Mouse (Mus musculus) liver, embryonic 16.5 days (tissue): ENCODE results near the gene Mysm1. TPM values are rescaled to one million over a fixed set of nuclear protein-coding genes. Genes with fewer than 3 reads are reported as not detected.

ENCODE experiments used
- ATAC-seq: fragments of 200-750 bp; cut with Nextera tagmentation; 2 replicates; pipeline ENCODE4 v1.8.0; 2017; ENCODE audit warnings: low read depth, mild to moderate bottlenecking, moderate number of reproducible peaks, moderate library complexity
- H3K27ac ChIP-seq: fragments of 300-500 bp; sonication (generic); 2 replicates; pipeline ENCODE4 v1.5.1; 2014; ENCODE audit warnings: mild to moderate bottlenecking, low read length
- H3K27me3 ChIP-seq: fragments of 300-500 bp; sonication (generic); 2 replicates; pipeline ENCODE4 v1.6.1; 2014; ENCODE audit warnings: low read depth, low read length, mixed read lengths; ENCODE audit not compliant: control insufficient read depth, insufficient read depth
- H3K36me3 ChIP-seq: fragments of 300-500 bp; sonication (generic); 2 replicates; pipeline ENCODE4 v1.6.1; 2014; ENCODE audit warnings: mild to moderate bottlenecking; ENCODE audit not compliant: control insufficient read depth, insufficient read depth
- H3K4me1 ChIP-seq: fragments of 300-500 bp; sonication (generic); 2 replicates; pipeline ENCODE4 v1.6.1; 2014; ENCODE audit warnings: low read depth, low read length, mixed read lengths; ENCODE audit not compliant: control insufficient read depth
- H3K4me2 ChIP-seq: fragments of 300-500 bp; sonication (generic); 2 replicates; pipeline ENCODE4 v1.6.1; 2014; ENCODE audit warnings: low read depth, low read length, mixed read lengths
- H3K4me3 ChIP-seq: fragments of 300-500 bp; sonication (generic); 2 replicates; pipeline ENCODE4 v1.5.1; 2014; ENCODE audit warnings: low read depth, mild to moderate bottlenecking, low read length
- H3K9ac ChIP-seq: fragments of 300-500 bp; sonication (generic); 2 replicates; pipeline ENCODE4 v1.6.1; 2014; ENCODE audit warnings: low read depth, low read length
- H3K9me3 ChIP-seq: fragments of 300-500 bp; sonication (generic); replicated peaks from 2 replicates; pipeline ENCODE4 v1.6.1; 2016; ENCODE audit warnings: low read length; ENCODE audit not compliant: control insufficient read depth
- WGBS: fragments of 180-500 bp; shearing (Covaris S2); extraction: QIAGEN DNeasy Blood & Tissue Kit; methylation state at CpG from one replicate; pipeline ENCODE4 v1.1.7; 2014; ENCODE audit not compliant: insufficient replicate concordance; 5-methylcytosine and 5-hydroxymethylcytosine counted together
- polyA plus RNA-seq: library from polyadenylated mRNA; unstranded; fragments of >200 nt; fragmentation: Nextera tagmentation; extraction: Ambion mirVana; gene quantifications from 2 replicates; pipeline ENCODE4 v1.2.1, GENCODE M21; 2015

Gene Mysm1
- polyA plus RNA-seq, 1 experiment from 2014 or later, result 8.3 TPM

- Histone ChIP-seq H3K36me3 (no peaks in the 10 kb centered on the region), H3K27me3 (no peaks in the 10 kb centered on the region), H3K27ac (no peak overlapping the region), H3K4me3 (no peak overlapping the region), H3K9me3 (no peaks in the 10 kb centered on the region), H3K9ac (no peak overlapping the region), H3K4me2 (no peak overlapping the region), H3K4me1 (no peaks in the 10 kb centered on the region)
- no peak for ATAC-seq
- WGBS, result 32% methylated on average over 13 of the region's 13 CpGs
Observed at GRCm38 (mm10) chr4:95008175-95009057, 29.5 kb upstream of the Mysm1 start.

DNA sequence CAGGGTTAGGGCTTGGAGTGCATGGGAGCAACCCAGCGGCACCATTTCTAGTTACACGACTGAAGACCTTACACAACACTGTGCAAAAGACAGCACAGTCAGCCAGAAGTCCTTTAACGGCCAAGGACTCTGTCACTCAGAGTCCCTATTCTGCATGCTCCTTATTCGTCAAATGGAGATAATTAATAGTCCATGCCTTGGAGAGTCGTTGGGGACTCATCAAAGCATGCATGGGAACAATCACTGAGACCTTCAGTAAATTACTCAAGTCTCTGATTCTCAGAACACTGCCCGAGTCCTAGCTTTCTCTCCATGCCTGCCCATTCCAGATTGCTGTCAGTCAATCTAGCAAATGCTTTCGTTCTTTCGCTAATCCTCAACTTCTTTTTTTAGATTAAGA, 28.9 kb upstream of the Mysm1 start:
- Histone ChIP-seq H3K9ac (no peak overlapping the region), H3K4me2 (no peak overlapping the region), H3K4me1 (no peaks in the 10 kb centered on the region), H3K36me3 (no peaks in the 10 kb centered on the region), H3K4me3 (no peak overlapping the region), H3K9me3 (no peaks in the 10 kb centered on the region), H3K27ac (no peak overlapping the region), H3K27me3 (no peaks in the 10 kb centered on the region)
- no peak for ATAC-seq
- 61% methylated on average over 8 of the region's 8 CpGs for WGBS

GRCm38 (mm10) chr4:95005251-95005830, 26.4 kb upstream of the Mysm1 start:
- H3K27ac ChIP-seq, result no peak overlapping the region
- 58% methylated on average over 6 of the region's 6 CpGs for WGBS
- no peak for ATAC-seq
- no peaks in the 10 kb centered on the region for H3K27me3 ChIP-seq
- no peaks in the 10 kb centered on the region for H3K4me1 ChIP-seq
- H3K4me2 ChIP-seq, result no peak overlapping the region
- H3K4me3 ChIP-seq, result no peak overlapping the region
- no peaks in the 10 kb centered on the region for H3K9me3 ChIP-seq
- H3K36me3 ChIP-seq, result no peaks in the 10 kb centered on the region
- no peak overlapping the region for H3K9ac ChIP-seq

- Histone ChIP-seq H3K36me3 (no peaks in the 10 kb centered on the region), H3K27ac (no peak overlapping the region), H3K4me1 (no peaks in the 10 kb centered on the region), H3K4me2 (no peak overlapping the region), H3K9me3 (no peaks in the 10 kb centered on the region), H3K9ac (no peak overlapping the region), H3K4me3 (no peak overlapping the region), H3K27me3 (no peaks in the 10 kb centered on the region)
- 54% methylated on average over 6 of the region's 6 CpGs for WGBS
- no peak for ATAC-seq
Observed at GRCm38 (mm10) chr4:95001043-95001775, 22.3 kb upstream of the Mysm1 start.

- Histone ChIP-seq H3K4me3 (no peak overlapping the region), H3K9ac (no peak overlapping the region), H3K27me3 (no peaks in the 10 kb centered on the region), H3K4me1 (no peaks in the 10 kb centered on the region), H3K36me3 (no peaks in the 10 kb centered on the region), H3K9me3 (no peaks in the 10 kb centered on the region), H3K4me2 (no peak overlapping the region), H3K27ac (no peak overlapping the region)
- 71% methylated on average over 1 of the region's 1 CpGs for WGBS
- ATAC-seq, result no peak
Observed at GRCm38 (mm10) chr4:95000147-95000546, 21.2 kb upstream of the Mysm1 start.

GRCm38 (mm10) chr4:94999249-94999648, 20.3 kb upstream of the Mysm1 start:
- no peak overlapping the region for H3K4me3 ChIP-seq
- no peaks in the 10 kb centered on the region for H3K4me1 ChIP-seq
- H3K36me3 ChIP-seq, result no peaks in the 10 kb centered on the region
- WGBS, result 48% methylated on average over 3 of the region's 3 CpGs
- no peaks in the 10 kb centered on the region for H3K9me3 ChIP-seq
- no peak overlapping the region for H3K9ac ChIP-seq
- H3K27me3 ChIP-seq, result no peaks in the 10 kb centered on the region
- no peak overlapping the region for H3K27ac ChIP-seq
- H3K4me2 ChIP-seq, result no peak overlapping the region
- no peak for ATAC-seq

GRCm38 (mm10) chr4:94995862-94996261, 17.0 kb upstream of the Mysm1 start:
- H3K27ac ChIP-seq, result no peak overlapping the region
- 62% methylated on average over 4 of the region's 4 CpGs for WGBS
- H3K27me3 ChIP-seq, result no peaks in the 10 kb centered on the region
- no peaks in the 10 kb centered on the region for H3K36me3 ChIP-seq
- no peak overlapping the region for H3K9ac ChIP-seq
- H3K4me2 ChIP-seq, result no peak overlapping the region
- no peaks in the 10 kb centered on the region for H3K9me3 ChIP-seq
- H3K4me1 ChIP-seq, result no peaks in the 10 kb centered on the region
- no peak overlapping the region for H3K4me3 ChIP-seq
- no peak for ATAC-seq

- Histone ChIP-seq H3K4me2 (no peak overlapping the region), H3K27ac (no peak overlapping the region), H3K9ac (no peak overlapping the region), H3K4me3 (no peak overlapping the region), H3K9me3 (no peaks in the 10 kb centered on the region), H3K36me3 (no peaks in the 10 kb centered on the region), H3K4me1 (no peaks in the 10 kb centered on the region), H3K27me3 (no peaks in the 10 kb centered on the region)
- ATAC-seq, result no peak
- WGBS, result 20% methylated on average over 3 of the region's 3 CpGs
Observed at GRCm38 (mm10) chr4:94990204-94990603, 11.3 kb upstream of the Mysm1 start.

DNA sequence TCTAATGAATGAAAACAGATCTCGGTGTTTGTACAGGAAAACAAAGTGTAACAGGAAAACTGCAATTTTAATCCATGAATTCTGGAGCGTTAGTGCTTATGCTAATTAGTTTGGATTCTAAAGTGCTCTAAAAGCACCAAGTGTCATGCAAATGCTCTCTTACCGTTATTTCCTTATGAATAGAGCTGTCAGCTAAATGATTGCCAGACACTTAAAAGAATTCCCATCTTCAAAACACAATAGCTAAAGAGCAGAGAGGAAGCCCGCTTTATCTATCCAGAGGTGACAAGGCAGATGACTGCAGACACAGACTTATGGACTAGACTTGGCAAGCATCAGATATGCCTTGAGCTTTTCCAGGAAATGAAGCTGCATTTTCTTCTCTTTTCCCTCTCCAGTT, 8.8 kb upstream of the Mysm1 start:
- 42% methylated on average over 4 of the region's 4 CpGs for WGBS
- Histone ChIP-seq H3K27ac (no peak overlapping the region), H3K36me3 (no peaks in the 10 kb centered on the region), H3K4me2 (no peak overlapping the region), H3K27me3 (no peaks in the 10 kb centered on the region), H3K9ac (no peak overlapping the region), H3K9me3 (no peaks in the 10 kb centered on the region), H3K4me1 (no peaks in the 10 kb centered on the region), H3K4me3 (no peak overlapping the region)
- no peak for ATAC-seq
